Mouse (Mus musculus): ENCODE measurements around the gene Hoxa1. TPM values are rescaled to one million over a fixed set of nuclear protein-coding genes. Genes with fewer than 3 reads are reported as not detected.

Hoxa1 gene
- total RNA-seq, 2 experiments from 2014 or later = 0.16 to 0.20 TPM

DNA sequence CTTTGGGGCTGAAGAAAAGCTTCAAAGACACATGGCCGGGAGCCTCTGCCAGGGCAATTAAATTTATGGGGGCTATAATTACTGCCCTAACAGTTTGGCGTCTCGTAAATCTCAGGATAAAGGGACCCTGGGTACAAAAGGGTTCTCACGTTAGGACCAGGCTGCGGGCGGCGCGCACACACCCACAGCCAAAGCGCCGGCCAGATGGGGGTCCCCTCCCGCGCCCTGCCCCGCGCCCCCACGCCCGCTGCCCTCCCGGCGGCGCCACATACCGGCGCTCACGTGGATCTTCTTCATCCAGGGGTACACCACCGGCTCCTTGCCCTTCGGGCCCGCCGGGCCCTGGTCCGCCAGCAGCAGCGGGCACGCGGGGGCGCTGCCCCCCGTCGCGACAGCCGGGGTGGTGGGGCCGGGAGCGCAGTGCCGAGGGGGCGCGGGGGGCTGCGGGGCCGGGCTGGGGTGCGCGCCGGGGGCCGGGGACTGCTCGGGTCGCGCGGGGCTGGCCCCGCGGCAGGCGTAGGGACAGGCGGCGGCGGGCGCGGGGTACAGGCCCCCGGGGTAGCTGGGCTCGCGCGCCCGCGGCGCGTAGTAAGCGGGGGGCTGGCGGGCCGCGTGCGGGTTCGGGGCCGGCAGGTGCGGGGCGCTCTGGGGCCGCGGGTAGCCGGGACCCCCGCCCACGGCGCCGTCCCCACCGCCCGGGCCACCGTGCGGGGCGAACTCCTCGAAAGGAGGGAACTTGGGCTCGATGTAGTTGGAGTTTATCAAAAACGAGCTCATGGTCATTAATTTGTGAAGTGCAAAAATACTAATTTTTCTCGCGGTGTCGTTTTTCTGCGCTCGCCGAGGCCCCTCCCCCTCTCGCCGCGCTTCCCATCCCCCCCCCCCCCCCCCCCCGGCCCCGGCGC lies 33.0 kb upstream of the Hoxa1 start, which contains the start of gene Hoxa4:
Gene Hoxa4 (minus strand): TSS at position 848 of the 905 bp plus-strand sequence.
- peak; percentile 32 for DNase-seq
- intact Hi-C loops (cut with DNase I; ENCODE audit: low total_unique reads) = no loop called here

DNA sequence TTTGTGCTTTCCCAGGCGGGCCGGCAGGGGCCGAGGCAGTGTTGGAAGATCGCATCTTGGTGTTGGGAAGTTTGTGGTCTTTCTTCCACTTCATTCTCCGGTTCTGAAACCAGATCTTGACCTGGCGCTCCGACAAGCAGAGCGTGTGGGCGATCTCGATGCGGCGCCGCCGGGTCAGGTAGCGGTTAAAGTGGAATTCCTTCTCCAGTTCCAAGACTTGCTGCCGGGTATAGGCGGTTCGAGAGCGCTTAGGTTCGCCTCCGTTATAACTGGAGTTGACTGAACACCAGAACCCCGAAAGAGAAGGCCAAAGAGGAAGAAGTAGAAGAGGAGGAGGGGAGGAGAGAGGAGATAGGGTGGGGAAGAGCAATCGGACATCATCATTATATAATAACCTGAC lies 32.3 kb upstream of the Hoxa1 start:
- no peak for DNase-seq
- intact Hi-C loops (cut with DNase I; ENCODE audit: low total_unique reads) = no loop called here

DNA sequence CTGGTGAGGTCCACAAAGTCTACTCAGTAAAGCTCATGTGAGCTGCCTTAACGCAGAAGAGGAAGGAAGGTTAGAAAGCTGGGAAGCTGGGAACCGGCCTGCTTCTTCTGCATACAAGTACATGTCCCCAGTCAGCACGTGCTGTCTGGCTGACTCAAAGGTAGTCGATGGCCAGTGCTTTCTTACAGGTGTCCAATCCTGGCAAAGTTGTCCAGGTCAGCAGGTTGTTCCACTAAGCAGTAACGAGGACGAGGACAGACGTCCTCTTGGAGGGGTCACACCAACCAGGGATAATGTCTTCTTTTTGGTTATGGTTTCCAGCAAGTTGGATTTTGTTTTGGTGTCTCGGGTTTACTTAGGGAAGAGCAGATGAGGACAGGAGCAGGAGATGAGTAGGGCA lies 31.8 kb upstream of the Hoxa1 start:
- no peak for DNase-seq
- intact Hi-C loops (cut with DNase I; ENCODE audit: low total_unique reads) = no loop called here

DNA sequence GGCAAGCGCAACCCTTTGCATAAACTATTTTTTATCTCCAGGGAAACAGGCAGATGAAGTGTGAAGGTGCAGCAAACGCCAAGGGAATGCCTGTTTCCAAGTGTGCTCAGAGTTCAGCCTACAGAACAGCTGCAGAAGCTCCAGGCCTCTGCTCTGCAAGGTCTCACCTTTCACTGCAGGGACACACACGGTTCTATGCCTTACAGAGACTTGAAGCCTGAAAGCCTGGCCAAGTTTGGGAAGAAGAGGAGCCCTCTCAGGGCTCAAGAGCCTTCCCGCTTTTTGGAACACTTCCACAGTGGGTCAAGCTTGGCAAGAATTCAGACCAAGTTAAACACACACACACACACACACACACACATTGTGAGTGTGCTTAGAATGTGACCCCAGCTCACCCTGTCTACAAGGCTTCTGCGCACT lies 31.1 kb upstream of the Hoxa1 start:
- intact Hi-C loops (cut with DNase I; ENCODE audit: low total_unique reads) = no loop called here
- DNase-seq = peak; percentile 43

DNA sequence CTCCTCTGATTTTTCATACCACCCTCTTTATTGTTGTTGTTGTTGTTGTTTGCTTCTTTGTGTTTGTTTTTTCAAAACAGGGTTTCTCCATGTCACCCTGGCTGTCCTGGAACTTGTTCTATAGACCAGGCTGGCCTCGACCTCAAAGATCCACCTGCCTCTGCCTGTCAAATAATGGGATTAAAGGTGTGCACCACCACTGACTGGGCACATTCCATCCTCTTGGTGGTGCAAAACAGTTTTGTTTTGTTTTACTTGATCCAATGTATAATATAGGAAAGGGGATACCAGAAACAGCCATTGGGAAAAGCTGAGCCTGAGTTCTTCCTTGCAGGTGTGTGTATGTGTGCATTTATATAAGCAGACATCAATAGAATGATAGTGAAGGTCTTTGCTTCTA lies 28.4 kb upstream of the Hoxa1 start:
- intact Hi-C loops (cut with DNase I; ENCODE audit: low total_unique reads) = no loop called here

DNA sequence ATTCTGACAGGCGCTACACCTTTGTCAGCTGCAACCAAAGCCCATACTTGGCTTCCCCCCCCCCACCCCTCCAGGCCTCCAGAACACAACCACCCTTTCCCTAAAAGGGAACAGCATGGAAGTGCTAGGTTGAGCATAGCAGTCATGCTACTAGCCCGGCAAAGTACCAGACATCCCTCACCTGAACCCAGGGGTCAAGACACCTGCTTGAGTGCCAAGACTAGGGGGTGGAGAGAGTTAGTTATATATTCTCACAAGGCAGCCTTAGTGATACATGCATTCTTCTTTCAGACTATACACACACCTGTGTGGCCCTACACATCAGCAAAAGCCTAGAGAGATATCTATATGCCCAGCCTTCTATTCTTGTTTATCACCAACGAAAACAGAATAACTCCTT lies 27.7 kb upstream of the Hoxa1 start:
- intact Hi-C loops (cut with DNase I; ENCODE audit: low total_unique reads) = no loop called here
- no peak for DNase-seq

More for the DNA sequence above, 28.4 kb upstream of the Hoxa1 start:
- DNase-seq = no peak

DNA sequence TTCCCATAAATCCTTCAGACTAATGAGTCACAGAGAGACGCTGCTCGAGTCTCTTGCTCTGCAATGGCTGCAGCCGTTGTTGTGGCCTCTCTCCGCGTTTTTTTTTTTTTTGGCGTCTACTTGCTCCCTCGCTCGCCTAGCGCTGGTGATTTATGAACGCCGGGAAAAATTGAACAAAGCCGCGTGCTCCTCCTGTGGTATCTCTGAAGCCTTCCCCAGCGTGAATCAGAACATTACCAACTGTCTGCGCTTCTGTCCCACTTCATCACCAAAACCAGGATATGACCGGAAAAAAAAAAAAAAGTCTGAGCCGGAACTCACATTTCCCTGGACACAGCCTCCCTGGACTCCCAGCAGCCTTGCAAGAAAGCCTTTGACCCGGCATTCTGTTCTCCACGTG lies 27.1 kb upstream of the Hoxa1 start:
- intact Hi-C loops (cut with DNase I; ENCODE audit: low total_unique reads) = no loop called here
- DNase-seq = no peak

DNA sequence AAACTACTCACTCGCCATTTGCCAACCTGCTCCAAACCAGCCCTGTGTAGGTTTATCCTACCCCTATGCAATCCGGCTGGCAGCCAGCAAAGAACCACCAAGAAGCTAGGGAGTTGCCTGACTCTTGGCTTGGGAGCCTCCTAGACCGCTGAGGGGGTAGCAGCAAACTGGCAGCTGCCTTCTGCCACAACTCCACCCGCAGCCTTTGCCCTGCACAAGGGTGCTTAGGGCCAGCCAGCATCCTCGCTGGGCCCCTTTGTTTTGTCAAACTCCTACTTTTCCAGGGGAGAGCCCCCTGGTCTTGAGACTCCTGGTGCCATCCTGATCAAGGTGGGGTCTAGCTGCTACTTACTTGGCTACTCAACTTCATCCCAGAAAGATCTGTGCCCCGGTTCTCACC lies 26.6 kb upstream of the Hoxa1 start:
- no peak for DNase-seq
- intact Hi-C loops (cut with DNase I; ENCODE audit: low total_unique reads) = no loop called here

DNA sequence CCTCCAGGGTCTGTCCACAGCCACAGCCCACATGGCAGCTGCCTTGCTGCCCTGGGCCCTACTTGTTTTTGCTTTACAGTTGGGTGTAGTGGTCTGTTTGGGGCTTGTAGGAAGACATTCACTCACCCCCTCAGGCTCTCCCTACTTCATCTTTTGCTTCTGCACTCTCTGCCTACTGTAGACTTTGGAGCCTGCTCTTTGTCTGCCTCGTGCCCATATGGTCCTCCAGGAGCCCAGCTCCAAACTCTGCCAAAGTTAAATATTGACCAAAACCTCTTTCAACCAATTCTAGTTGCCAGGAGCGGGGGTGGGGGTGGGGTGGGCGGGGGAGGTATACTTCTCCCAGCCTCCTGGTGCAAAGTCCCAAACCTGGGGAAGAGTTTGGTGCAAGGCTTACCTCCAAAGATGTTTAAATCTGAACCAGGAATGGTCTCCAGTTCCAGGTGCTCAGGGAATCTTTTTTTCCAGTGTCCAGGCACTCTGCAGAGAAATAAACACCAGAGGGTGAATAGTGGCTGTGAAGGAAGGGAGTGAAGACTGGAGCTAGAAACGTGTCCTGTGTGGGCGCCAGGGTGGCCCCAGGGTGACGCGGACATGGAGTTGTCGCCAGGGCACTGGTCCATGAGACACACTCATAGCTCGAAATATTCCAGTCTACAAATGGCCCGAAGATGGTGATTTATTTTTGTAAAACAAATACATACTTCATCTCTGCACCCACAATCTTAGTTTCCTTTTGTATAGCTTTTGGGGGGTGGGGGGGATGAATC lies 25.4 kb upstream of the Hoxa1 start:
- intact Hi-C loops (cut with DNase I; ENCODE audit: low total_unique reads) = no loop called here
- DNase-seq = no peak

DNA sequence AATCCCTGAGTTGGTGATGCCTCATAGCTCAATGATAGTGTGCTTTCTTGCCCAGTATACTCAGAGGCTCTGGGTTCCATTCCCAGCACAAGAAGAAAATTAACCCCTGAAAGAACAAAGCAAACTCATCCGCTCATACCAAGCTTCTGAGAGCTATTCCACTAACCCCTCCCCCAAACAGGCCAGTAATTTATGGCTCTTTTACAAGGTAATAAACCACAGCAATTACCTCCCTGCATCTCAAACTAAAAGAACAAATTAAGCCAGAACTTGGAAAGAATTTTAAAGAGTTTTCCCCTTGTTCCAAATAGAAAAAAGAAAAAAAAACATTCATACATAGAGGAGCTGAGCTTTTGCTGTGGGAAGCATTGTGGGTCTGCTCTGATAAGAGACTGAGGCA lies 24.7 kb upstream of the Hoxa1 start:
- intact Hi-C loops (cut with DNase I; ENCODE audit: low total_unique reads) = no loop called here
- no peak for DNase-seq

DNA sequence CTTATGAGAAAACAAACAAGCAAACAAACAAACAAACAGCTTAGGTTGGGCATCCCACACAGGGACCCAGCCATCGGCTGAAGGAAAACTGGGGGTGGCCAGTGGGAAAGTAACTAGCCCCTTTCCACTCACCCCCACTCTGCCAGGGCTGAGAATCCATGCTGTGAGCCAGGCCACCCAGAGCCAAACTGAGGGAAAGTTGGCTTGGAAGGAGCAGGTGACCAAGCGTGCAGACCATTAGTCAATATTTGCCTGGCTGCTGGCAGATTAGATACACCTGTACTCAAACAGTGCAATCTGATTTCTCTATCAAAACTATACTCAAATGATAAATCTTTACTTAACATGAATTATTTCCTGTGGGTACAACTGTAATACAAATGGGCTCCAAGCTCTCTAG lies 23.9 kb upstream of the Hoxa1 start:
- no peak for DNase-seq
- intact Hi-C loops (cut with DNase I; ENCODE audit: low total_unique reads) = no loop called here

DNA sequence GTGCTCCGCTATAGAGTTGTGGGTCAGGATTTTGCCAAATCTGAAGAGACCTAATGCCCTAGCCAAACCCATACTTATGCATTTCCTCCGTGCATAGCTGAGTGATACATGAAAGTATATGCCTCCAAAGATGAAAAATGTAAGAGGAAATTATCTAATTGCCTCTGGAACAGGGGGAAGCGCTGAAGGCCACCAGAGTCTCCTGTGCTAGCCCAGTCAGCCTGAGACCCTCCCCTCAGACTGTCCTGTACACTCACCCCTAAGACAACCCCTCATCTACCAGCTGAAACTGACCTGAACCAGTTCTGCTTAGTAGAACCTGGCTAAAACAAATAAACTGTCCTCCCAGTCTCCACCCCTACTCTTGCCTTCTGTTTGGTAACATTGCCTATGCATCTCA lies 22.6 kb upstream of the Hoxa1 start:
- intact Hi-C loops (cut with DNase I; ENCODE audit: low total_unique reads) = no loop called here

DNA sequence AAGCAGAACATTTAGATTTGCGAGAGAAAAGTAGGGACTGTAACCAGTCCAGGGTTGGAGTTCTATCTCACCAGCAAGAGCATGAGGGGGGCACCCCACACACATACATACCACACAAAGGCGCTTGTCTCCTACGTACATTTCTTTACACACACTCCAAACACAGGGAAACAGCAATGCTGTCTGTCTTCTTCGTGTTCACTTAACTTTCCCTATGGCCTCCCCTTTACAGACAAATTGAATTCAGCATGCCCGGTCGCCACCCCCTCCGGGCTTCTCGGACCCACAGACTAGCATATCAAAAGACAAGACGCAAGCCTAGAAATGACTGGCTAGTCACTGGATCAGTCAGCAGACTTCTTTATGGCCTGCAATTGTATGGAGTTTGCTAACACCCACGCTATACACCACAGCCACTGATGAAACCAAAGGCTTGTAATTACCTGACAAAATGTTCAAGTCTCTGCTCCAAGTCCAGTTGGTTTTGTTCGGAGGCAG lies 22.1 kb upstream of the Hoxa1 start:
- no peak for DNase-seq

More for the DNA sequence above, 22.6 kb upstream of the Hoxa1 start:
- no peak for DNase-seq

DNA sequence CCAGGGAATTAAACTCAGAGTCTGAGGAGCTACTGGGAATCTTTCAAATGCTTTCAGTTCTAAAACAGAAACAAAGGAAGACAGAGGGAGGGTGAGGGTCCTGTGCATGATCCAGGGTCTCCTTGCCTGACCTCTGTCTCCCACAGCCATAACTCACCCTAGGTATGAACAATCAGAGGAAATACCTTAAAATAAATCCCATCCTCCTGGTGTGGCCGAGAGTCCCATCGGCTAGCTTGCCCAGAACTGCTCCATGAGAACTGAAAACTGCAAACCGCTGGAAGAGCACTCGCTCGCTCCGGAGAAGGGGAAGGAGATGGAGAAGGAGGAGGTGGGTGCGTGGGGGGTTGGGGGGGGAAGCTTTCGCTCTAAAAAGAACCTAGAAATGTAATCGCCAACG lies 21.6 kb upstream of the Hoxa1 start:
- intact Hi-C loops (cut with DNase I; ENCODE audit: low total_unique reads) = no loop called here
- no peak for DNase-seq

More for the DNA sequence above, 22.1 kb upstream of the Hoxa1 start:
- intact Hi-C loops (cut with DNase I; ENCODE audit: low total_unique reads) = no loop called here

DNA sequence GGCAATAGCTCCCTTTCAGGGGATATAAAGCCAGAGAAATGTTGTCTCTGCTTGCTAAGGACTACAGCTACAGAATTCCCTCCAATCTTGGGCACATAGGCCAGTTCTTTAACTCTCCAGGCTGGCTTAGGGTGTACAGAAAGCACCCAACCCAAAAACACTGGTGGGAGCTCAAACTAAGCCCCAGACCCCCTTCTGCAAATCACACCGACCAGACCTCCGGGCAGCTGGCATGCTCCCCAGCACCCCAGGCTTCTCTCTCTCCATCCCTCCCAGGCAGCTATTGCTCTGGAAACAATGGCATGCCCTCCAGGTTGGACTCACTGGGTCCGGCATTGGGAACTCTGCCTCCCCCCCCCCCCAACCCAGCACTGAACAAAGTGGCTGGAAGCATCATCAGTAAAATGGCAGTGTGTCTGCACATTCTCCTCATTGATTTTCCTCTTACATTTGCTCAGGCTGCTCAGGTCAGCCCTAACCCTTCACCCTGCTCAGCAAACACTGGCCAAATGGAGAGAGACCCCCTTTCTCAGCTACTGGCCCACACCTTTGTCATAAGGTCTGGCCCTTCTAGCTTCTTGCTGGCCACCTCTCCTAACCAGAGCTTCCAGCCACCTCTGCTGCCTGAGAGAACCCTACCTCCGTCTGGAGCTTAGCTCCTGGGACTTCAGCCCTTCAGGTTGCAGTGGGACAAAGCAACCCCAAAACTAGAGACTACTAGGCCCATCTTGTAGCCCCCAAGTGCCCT lies 21.0 kb upstream of the Hoxa1 start:
- DNase-seq = no peak
- intact Hi-C loops (cut with DNase I; ENCODE audit: low total_unique reads) = no loop called here

DNA sequence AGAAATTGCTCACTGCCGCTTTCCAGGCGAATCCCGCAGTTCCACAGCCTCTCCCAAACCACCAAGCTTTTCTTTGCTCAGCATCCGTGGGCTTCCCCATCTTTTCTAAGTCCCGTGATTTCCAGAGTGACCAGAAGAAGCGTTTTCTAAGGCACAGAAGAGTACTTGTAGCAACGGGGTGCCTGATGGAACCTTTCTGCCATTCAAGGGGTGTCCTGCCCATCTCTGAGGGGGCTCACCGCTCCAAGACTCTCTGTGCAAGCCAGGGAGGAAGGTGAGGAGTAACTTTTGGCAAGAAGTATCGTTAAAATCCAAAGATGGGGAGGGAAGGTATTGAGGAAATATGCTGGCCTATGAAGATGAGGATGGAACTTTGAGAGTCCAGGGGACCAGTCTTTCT lies 19.7 kb upstream of the Hoxa1 start:
- intact Hi-C loops (cut with DNase I; ENCODE audit: low total_unique reads) = no loop called here

DNA sequence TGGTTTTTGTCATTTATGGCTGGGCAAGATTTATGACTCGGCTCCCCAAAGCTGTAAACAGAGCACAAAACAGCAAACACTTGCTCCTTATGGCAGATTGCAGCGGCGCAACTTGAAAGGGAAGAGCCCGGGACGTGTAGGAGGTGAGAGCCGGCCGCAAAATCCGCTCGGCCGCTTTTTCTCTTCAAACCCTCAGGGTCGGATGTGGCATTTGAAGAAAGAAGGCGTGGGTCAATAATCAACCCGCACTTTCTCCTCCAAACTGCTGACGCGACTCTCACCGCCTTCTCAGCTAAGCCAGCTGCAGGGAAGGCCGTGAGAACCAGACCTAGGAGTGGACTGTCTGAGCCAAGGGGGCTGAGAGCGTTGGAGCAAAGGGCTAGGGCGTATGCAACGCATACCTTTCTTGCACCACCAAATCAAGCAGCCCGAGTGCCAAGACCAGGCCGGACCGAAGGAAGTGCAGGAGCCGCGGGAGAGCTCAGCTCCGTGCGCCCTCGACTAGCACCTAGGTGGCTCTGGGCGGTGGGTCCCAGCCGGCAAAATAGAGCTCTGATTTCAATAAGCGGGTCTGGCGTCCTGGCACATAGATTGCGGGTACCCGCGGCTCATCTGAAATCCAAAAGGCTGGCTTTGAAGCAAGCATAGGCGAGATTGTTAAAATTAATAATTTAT lies 19.1 kb upstream of the Hoxa1 start, which contains the start of gene 5730596B20Rik:
Gene 5730596B20Rik (plus strand): TSS at position 438 of the 675 bp plus-strand sequence.
- no peak for DNase-seq
- intact Hi-C loops (cut with DNase I; ENCODE audit: low total_unique reads) = no loop called here

More for the DNA sequence above, 19.7 kb upstream of the Hoxa1 start:
- no peak for DNase-seq

DNA sequence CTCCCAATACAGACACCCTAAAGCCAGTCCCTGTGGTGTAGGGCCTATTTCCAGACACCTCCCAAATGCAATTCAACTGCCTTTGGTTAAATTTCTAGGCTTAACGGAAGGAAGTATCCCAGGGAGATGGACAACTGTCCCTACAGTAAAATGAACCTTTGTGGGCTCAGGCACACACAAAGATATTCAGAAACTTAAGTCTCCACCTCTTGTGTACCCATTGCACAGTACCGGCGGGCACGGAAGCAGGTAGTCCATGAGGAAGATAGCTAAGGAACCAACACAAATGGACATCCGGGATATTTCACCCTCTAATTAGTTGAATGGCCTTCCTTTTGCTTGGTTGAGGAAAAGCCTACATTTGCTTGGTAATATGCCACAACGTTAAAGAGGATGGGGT lies 18.3 kb upstream of the Hoxa1 start:
- intact Hi-C loops (cut with DNase I; ENCODE audit: low total_unique reads) = no loop called here
- no peak for DNase-seq

DNA sequence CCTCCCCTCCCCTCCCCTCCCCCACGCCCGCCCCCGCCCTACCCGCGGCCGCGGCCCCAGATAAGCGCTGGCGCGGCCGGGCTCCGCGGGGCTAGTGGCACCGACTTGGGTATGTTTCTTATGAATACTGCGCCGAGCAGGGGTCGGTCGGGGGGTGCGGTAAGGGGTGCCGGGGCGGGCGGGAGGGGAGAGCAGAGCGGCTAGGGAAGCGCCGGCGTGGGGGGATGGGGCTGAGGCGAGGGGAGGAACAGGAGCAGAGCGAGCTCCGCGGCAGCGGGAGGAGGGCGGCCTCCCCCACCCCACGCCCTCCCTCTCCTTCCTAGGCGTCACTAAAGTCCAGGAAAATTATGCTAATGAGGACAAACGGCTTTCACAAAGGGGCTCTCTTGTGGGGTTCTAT lies 17.7 kb upstream of the Hoxa1 start:
- DNase-seq = no peak
- intact Hi-C loops (cut with DNase I; ENCODE audit: low total_unique reads) = no loop called here
